Mouse (Mus musculus) adrenal gland, adult 18-20 months (tissue): ENCODE measurements around the gene Nlrc5. TPM values are rescaled to one million over a fixed set of nuclear protein-coding genes. Genes with fewer than 3 reads are reported as not detected.
"Not testable (repeated sequence)": the region's sequence is repeated elsewhere in the genome, so short reads cannot be mapped to it uniquely, and the experiment has no call there.

Source experiments
- DNase-seq, 2 experiments: peaks; one replicate each; pipeline ENCODE4 v3.0.0; 2021 to 2022; ENCODE audit warnings: low spot score in 2 of 2
- long read RNA-seq, 2 experiments: library from polyadenylated mRNA; stranded (forward); transcript quantifications; one replicate each; pipeline ENCODE4 v2.0.0; 2021
- total RNA-seq, 2 experiments: library from RNA; stranded (reverse); gene quantifications; 1 replicate in 1 of 2; 2 replicates in 1 of 2; pipeline ENCODE4 v1.2.3; 2021

Nlrc5 gene
- 10 to 100 TPM in 1 of 2 experiments, 1 to 10 TPM in 1; 7.1 to 23.7 TPM for total RNA-seq
- long read RNA-seq, experiment 1, partial matches to known transcripts: 1 of 2 reads
- long read RNA-seq, experiment 1, other reads (novel, unspliced or antisense): 1 of 2 reads
- long read RNA-seq, experiment 2, partial matches to known transcripts: 1 of 1 reads
- long read RNA-seq, experiment 2, other reads (novel, unspliced or antisense): 0 of 1 reads

GRCm38 (mm10) chr8:94433981-94434466, at the start of gene Nlrc5:
TSS of gene Nlrc5 (plus strand) at chr8:94434356.
- peak; percentile 70 to 77 for DNase-seq

GRCm38 (mm10) chr8:94385506-94386213, 48.5 kb upstream of the Nlrc5 start:
- no peak for DNase-seq

GRCm38 (mm10) chr8:94386214-94387026, 47.7 kb upstream of the Nlrc5 start, which contains the start of gene Herpud1:
TSS of gene Herpud1 (plus strand) at chr8:94386438.
- DNase-seq: peak; percentile 96 to 97

- peak; percentile 69 to 73 for DNase-seq
Observed at GRCm38 (mm10) chr8:94387027-94387684, 47.0 kb upstream of the Nlrc5 start.

GRCm38 (mm10) chr8:94387785-94388184, 46.4 kb upstream of the Nlrc5 start:
- DNase-seq: no peak

GRCm38 (mm10) chr8:94389531-94389930, 44.6 kb upstream of the Nlrc5 start:
- DNase-seq: no peak

GRCm38 (mm10) chr8:94390429-94390828, 43.7 kb upstream of the Nlrc5 start:
- no peak for DNase-seq

GRCm38 (mm10) chr8:94390910-94391309, 43.2 kb upstream of the Nlrc5 start:
- no peak for DNase-seq

GRCm38 (mm10) chr8:94392147-94392546, 42.0 kb upstream of the Nlrc5 start:
- DNase-seq: peak; percentile 35 to 42

- no peak for DNase-seq
Observed at GRCm38 (mm10) chr8:94392648-94393047, 41.5 kb upstream of the Nlrc5 start.

GRCm38 (mm10) chr8:94395851-94396540, 38.2 kb upstream of the Nlrc5 start:
- DNase-seq: no peak

- peak; percentile 21 to 54 for DNase-seq
Observed at GRCm38 (mm10) chr8:94396964-94397657, 37.0 kb upstream of the Nlrc5 start.

GRCm38 (mm10) chr8:94398587-94398986, 35.6 kb upstream of the Nlrc5 start:
- DNase-seq: no peak

GRCm38 (mm10) chr8:94399361-94399953, 34.7 kb upstream of the Nlrc5 start:
- no peak for DNase-seq

- not testable (repeated sequence) for DNase-seq
Observed at GRCm38 (mm10) chr8:94399957-94400356, 34.2 kb upstream of the Nlrc5 start.

- DNase-seq: no peak
Observed at GRCm38 (mm10) chr8:94408443-94409080, 25.6 kb upstream of the Nlrc5 start.

GRCm38 (mm10) chr8:94409523-94409922, 24.6 kb upstream of the Nlrc5 start:
- DNase-seq: no peak

- no peak for DNase-seq
Observed at GRCm38 (mm10) chr8:94412518-94412917, 21.6 kb upstream of the Nlrc5 start.

- no peak for DNase-seq
Observed at GRCm38 (mm10) chr8:94413509-94413908, 20.6 kb upstream of the Nlrc5 start.
